Mouse (Mus musculus) CH12.LX (cell line): Measurements from ENCODE around the gene Dexi. TPM values are rescaled to one million over a fixed set of nuclear protein-coding genes. Genes with fewer than 3 reads are reported as not detected.

ENCODE experiments used
- DNase-seq: peaks from one replicate; pipeline ENCODE4 v3.0.0-alpha.2; 2013; ENCODE audit errors: extremely low read depth
- H3K27ac ChIP-seq: 2 replicates; pipeline ENCODE4 v1.5.1; 2012; ENCODE audit warnings: low read depth, mild to moderate bottlenecking, control low read depth, moderate library complexity; ENCODE audit not compliant: insufficient read depth
- H3K27me3 ChIP-seq: replicated peaks from 2 replicates; pipeline ENCODE3; 2012; ENCODE audit warnings: inconsistent platforms
- H3K36me3 ChIP-seq, 2 experiments: replicated peaks in 1 of 2; 2 replicates each; pipeline versions ENCODE3 to v1.6.1; 2012; ENCODE audit warnings: inconsistent platforms in 1 of 2, low read length in 1 of 2, mild to moderate bottlenecking in 1 of 2, mixed read lengths in 1 of 2, moderate library complexity in 1 of 2; ENCODE audit not compliant: control insufficient read depth in 1 of 2, insufficient read depth in 1 of 2
- H3K4me1 ChIP-seq, 2 experiments: 2 replicates each; pipeline ENCODE4 v1.6.1; 2012; ENCODE audit warnings: inconsistent platforms in 1 of 2, moderate library complexity in 1 of 2; ENCODE audit not compliant: insufficient read depth in 2 of 2, control insufficient read depth in 1 of 2
- H3K4me2 ChIP-seq: 2 replicates; pipeline ENCODE4 v1.6.1; 2012; ENCODE audit warnings: low read depth, mild to moderate bottlenecking, control low read depth; ENCODE audit not compliant: poor library complexity, insufficient read depth, severe bottlenecking
- H3K4me3 ChIP-seq, 3 experiments: fragments of 150-350 bp in 1 of 3; sonication (generic) in 1 of 3; replicated peaks in 1 of 3; 2 replicates each; pipeline versions ENCODE3 to v1.5.1; 2011 to 2012; ENCODE audit warnings: low read depth in 2 of 3, low read length in 2 of 3, mild to moderate bottlenecking in 2 of 3, moderate library complexity in 2 of 3, control low read depth in 1 of 3, improper control_type of control experiment in 1 of 3, inconsistent platforms in 1 of 3, mixed read lengths in 1 of 3; ENCODE audit not compliant: poor library complexity in 1 of 3
- H3K79me2 ChIP-seq: replicated peaks from 2 replicates; pipeline ENCODE4 v1.6.1; 2012; ENCODE audit warnings: mild to moderate bottlenecking, moderate library complexity; ENCODE audit not compliant: control insufficient read depth, poor library complexity, insufficient read depth, severe bottlenecking; ENCODE audit errors: extremely low read depth
- H3K9ac ChIP-seq: 2 replicates; pipeline ENCODE4 v1.6.1; 2012; ENCODE audit warnings: low read depth, mild to moderate bottlenecking, control low read depth, moderate library complexity; ENCODE audit not compliant: insufficient read depth
- H3K9me3 ChIP-seq: replicated peaks from 2 replicates; pipeline ENCODE3; 2012; ENCODE audit warnings: low read length, inconsistent platforms, mixed read lengths
- BHLHE40 ChIP-seq: IDR thresholded peaks from 2 replicates; pipeline ENCODE4 v1.6.1; 2011; ENCODE audit warnings: mild to moderate bottlenecking, low read depth, low read length, improper control_type of control experiment
- ELF1 ChIP-seq: IDR thresholded peaks from 2 replicates; pipeline ENCODE4 v1.6.1; 2014; ENCODE audit warnings: low read depth, mild to moderate bottlenecking, inconsistent platforms, low read length, improper control_type of control experiment
- EP300 ChIP-seq: IDR thresholded peaks from 2 replicates; pipeline ENCODE4 v1.6.1; 2011; ENCODE audit warnings: low read length, improper control_type of control experiment
- ETS1 ChIP-seq: conservative IDR thresholded peaks from 2 replicates; pipeline ENCODE4 v1.6.1; 2012; ENCODE audit warnings: low read depth, mild to moderate bottlenecking, inconsistent platforms, low read length, improper control_type of control experiment, moderate library complexity
- IRF4 ChIP-seq: IDR thresholded peaks from 2 replicates; pipeline ENCODE4 v1.6.1; 2014; ENCODE audit warnings: low read depth, mild to moderate bottlenecking, inconsistent platforms, low read length, improper control_type of control experiment
- JUND ChIP-seq: conservative IDR thresholded peaks from 2 replicates; pipeline ENCODE4 v1.6.1; 2011; ENCODE audit warnings: low read depth, low read length, improper control_type of control experiment
- KAT2A ChIP-seq: IDR thresholded peaks from 2 replicates; pipeline ENCODE4 v1.6.1; 2012; ENCODE audit warnings: low read length, improper control_type of control experiment, inconsistent platforms; ENCODE audit not compliant: insufficient replicate concordance
- MAFK ChIP-seq: IDR thresholded peaks from 2 replicates; pipeline ENCODE4 v1.6.1; 2011; ENCODE audit warnings: low read length, improper control_type of control experiment; ENCODE audit not compliant: insufficient replicate concordance
- MAX ChIP-seq: IDR thresholded peaks from 2 replicates; pipeline ENCODE4 v1.6.1; 2011; ENCODE audit warnings: low read length, improper control_type of control experiment
- MAZ ChIP-seq: IDR thresholded peaks from 2 replicates; pipeline ENCODE4 v1.6.1; 2012; ENCODE audit warnings: low read depth, mild to moderate bottlenecking, inconsistent platforms, low read length, improper control_type of control experiment, moderate library complexity
- MEF2A ChIP-seq: IDR thresholded peaks from 2 replicates; pipeline ENCODE4 v1.6.1; 2014; ENCODE audit warnings: low read depth, mild to moderate bottlenecking, inconsistent platforms, low read length, improper control_type of control experiment, borderline replicate concordance
- MYC ChIP-seq: IDR thresholded peaks from 2 replicates; pipeline ENCODE4 v1.6.1; 2011; ENCODE audit warnings: low read depth, mild to moderate bottlenecking, improper control_type of control experiment, low read length
- NELFE ChIP-seq: IDR thresholded peaks from 2 replicates; pipeline ENCODE4 v1.6.1; 2011; ENCODE audit warnings: low read depth, low read length, improper control_type of control experiment
- POLR2AphosphoS2 ChIP-seq: IDR thresholded peaks from 2 replicates; pipeline ENCODE4 v1.6.1; 2011; ENCODE audit warnings: low read depth, low read length, improper control_type of control experiment
- RAD21 ChIP-seq: IDR thresholded peaks from 2 replicates; pipeline ENCODE4 v1.6.1; 2011; ENCODE audit warnings: low read depth, mild to moderate bottlenecking, low read length, improper control_type of control experiment, moderate library complexity
- SIN3A ChIP-seq: IDR thresholded peaks from 2 replicates; pipeline ENCODE4 v1.6.1; 2012; ENCODE audit warnings: low read length, improper control_type of control experiment, inconsistent platforms
- SMC3 ChIP-seq: IDR thresholded peaks from 2 replicates; pipeline ENCODE4 v1.6.1; 2011; ENCODE audit warnings: low read depth, low read length, improper control_type of control experiment
- TBP ChIP-seq: conservative IDR thresholded peaks from 2 replicates; pipeline ENCODE4 v1.6.1; 2011; ENCODE audit warnings: low read depth, low read length, improper control_type of control experiment
- TCF12 ChIP-seq: IDR thresholded peaks from 2 replicates; pipeline ENCODE4 v1.6.1; 2014; ENCODE audit warnings: low read depth, mild to moderate bottlenecking, inconsistent platforms, low read length, improper control_type of control experiment
- USF1 ChIP-seq: IDR thresholded peaks from 2 replicates; pipeline ENCODE4 v1.6.1; 2014; ENCODE audit warnings: low read depth, mild to moderate bottlenecking, inconsistent platforms, low read length, improper control_type of control experiment
- USF2 ChIP-seq: conservative IDR thresholded peaks from 2 replicates; pipeline ENCODE4 v1.6.1; 2011; ENCODE audit warnings: low read depth, low read length, improper control_type of control experiment
- ZC3H11A ChIP-seq: IDR thresholded peaks from 2 replicates; pipeline ENCODE4 v1.6.1; 2012; ENCODE audit warnings: low read depth, mild to moderate bottlenecking, inconsistent platforms, low read length, improper control_type of control experiment
- ZKSCAN1 ChIP-seq: IDR thresholded peaks from 2 replicates; pipeline ENCODE4 v1.6.1; 2012; ENCODE audit warnings: low read depth, inconsistent platforms, low read length, improper control_type of control experiment, borderline replicate concordance
- ZMIZ1 ChIP-seq: IDR thresholded peaks from 2 replicates; pipeline ENCODE4 v1.6.1; 2012; ENCODE audit warnings: low read depth, mild to moderate bottlenecking, inconsistent platforms, low read length, improper control_type of control experiment
- ZNF384 ChIP-seq: IDR thresholded peaks from 2 replicates; pipeline ENCODE4 v1.6.1; 2012; ENCODE audit warnings: low read depth, low read length, improper control_type of control experiment, inconsistent platforms
- dilution Hi-C: fragments of 300-500 bp; cut with MboI; formaldehyde crosslinking; loops from 2 replicates; pipeline ENCODE4 v1.14.3; 2020; ENCODE audit warnings: low sequenced_read_pairs; ENCODE audit not compliant: extremely low pct_unique_long_range_greater_than_20kb, extremely low pct_ligation_motif_present
- in situ Hi-C: fragments of 300-500 bp; cut with MboI; formaldehyde crosslinking; loops from 3 replicates; pipeline ENCODE4 v1.14.3; 2019; ENCODE audit warnings: low sequenced_read_pairs, low pct_ligation_motif_present, low pct_unique_long_range_greater_than_20kb, mixed read lengths
- polyA plus RNA-seq: library from polyadenylated mRNA; unstranded; fragments of >175 nt; gene quantifications from 2 replicates; pipeline ENCODE4 v1.2.1, GENCODE M21; 2012; ENCODE audit warnings: low read depth; ENCODE audit not compliant: insufficient read length
- total RNA-seq, 2 experiments: library from RNA; depleted of rRNA; stranded (reverse); fragments of 300-350 nt in 1 of 2; fragments of >200 nt in 1 of 2; gene quantifications; 2 replicates each; pipeline ENCODE4 v1.2.3; 2012 to 2014

Dexi gene
- total and polyA plus RNA-seq, 3 experiments = 11.3 to 19.6 (median 14.1) TPM

DNA sequence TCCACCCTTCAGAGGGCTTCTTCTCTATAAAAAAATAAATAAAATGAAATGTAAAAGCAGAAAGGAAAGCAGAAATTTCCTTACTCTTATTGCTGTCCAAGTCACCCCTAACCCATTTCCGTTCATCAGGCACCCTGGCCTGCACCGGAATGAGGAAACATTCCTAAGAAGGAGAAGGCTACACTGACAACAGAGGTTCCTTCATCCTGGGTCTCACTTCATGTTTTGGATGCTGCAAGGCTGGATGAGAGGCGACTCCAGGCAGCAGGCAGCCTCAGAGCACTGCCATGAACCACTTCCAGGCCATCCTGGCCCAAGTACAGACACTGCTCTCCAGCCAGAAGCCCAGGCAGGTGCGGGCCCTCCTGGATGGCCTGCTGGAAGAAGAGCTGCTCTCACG lies 63.0 kb downstream of the Dexi start, which contains the start of gene Ciita:
TSS of gene Ciita (plus strand) at position 203 of the 400 bp plus-strand sequence.
- DNase-seq = no peak
- Histone ChIP-seq H3K4me2 (no peak within 1 kb of the TSS), H3K4me3 (no peak within 1 kb of the TSS), H3K4me1 (peaks cover 16 to 43% of the 10 kb centered on the region in 2 experiments), H3K9me3 (no peaks in the 10 kb centered on the region), H3K79me2 (no peaks in the 10 kb centered on the region), H3K27me3 (no peaks in the 10 kb centered on the region), H3K36me3 (no peaks in the 10 kb centered on the region), H3K27ac (no peak within 1 kb of the TSS), H3K9ac (no peak within 1 kb of the TSS)
- dilution Hi-C loops (no loop called here), in situ Hi-C loops (no loop called here)
- TF ChIP-seq JUND (no peak), MAZ (no peak), USF1 (no peak), KAT2A (no peak), SMC3 (no peak)

DNA sequence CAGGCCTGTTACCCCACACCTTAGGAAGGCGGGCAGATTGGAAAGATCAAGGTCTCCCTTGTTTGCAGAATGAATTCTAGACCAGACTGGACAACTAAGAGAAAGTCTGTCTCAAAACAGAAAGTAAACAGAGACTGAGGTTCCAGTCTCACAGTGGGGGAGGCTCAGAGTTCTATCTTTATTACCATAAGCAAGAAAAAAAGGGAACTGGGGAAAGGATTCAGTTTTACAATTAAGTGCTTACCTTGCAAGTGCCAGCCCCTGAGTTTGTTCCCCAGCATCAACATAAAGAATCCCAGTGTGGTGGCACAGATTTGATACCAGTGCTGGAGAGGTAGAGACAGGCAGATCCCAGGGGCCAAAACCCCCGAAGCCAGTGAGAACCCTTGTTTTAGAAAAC lies 66.9 kb downstream of the Dexi start:
- Histone ChIP-seq H3K27me3 (no peaks in the 10 kb centered on the region), H3K4me1 (peaks cover 16 to 44% of the 10 kb centered on the region in 2 experiments), H3K27ac (no peak overlapping the region), H3K9me3 (peaks cover 3% of the 10 kb centered on the region), H3K4me3 (no peak overlapping the region), H3K36me3 (no peaks in the 10 kb centered on the region), H3K9ac (no peak overlapping the region), H3K79me2 (no peaks in the 10 kb centered on the region), H3K4me2 (peak overlapping the region; percentile 69)
- in situ Hi-C loops (no loop called here), dilution Hi-C loops (no loop called here)
- peak; percentile 58 for DNase-seq
- TF ChIP-seq IRF4 (peak; percentile 89), ETS1 (peak; percentile 65), BHLHE40 (peak; percentile 25; the same call in 1 of the 2 replicates), MAX (no peak), POLR2AphosphoS2 (no peak), USF1 (no peak), MEF2A (peak; percentile 38; the same call in 1 of the 2 replicates), ZNF384 (peak; percentile 62), MAZ (no peak), EP300 (peak; percentile 60; the same call in 1 of the 2 replicates), KAT2A (no peak), MAFK (peak; percentile 80)

DNA sequence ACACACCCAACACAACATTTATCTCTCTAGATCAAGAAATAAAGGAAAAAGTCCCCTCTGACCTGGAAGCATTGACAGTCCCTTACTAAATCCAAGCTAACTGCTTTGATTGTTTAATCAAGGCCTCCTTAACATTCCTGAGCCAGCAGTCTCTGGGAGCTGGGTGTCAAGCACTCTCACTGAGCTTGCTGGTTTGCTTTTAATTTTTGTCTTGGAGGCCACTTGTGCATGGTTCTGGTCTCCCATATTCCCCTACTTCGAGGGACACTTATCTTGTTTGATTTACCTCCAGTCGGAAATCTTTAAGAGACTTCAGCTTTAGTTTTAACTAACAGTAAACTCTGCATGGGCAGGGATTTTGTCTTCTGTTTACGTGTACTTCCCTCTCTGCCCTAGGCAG lies 67.9 kb downstream of the Dexi start:
- Histone ChIP-seq H3K79me2 (no peaks in the 10 kb centered on the region), H3K4me3 (no peak overlapping the region), H3K36me3 (no peaks in the 10 kb centered on the region), H3K9ac (no peak overlapping the region), H3K4me1 (peaks cover 16 to 44% of the 10 kb centered on the region in 2 experiments), H3K27me3 (no peaks in the 10 kb centered on the region), H3K9me3 (peaks cover 3% of the 10 kb centered on the region), H3K27ac (no peak overlapping the region), H3K4me2 (no peak overlapping the region)
- dilution Hi-C loops = no loop called here
- in situ Hi-C loops = no loop called here
- DNase-seq = no peak
- TF ChIP-seq ZC3H11A (no peak), SMC3 (no peak), MYC (no peak), POLR2AphosphoS2 (no peak), BHLHE40 (no peak), MEF2A (no peak), IRF4 (no peak), ELF1 (no peak), USF2 (no peak), RAD21 (no peak), TBP (no peak), TCF12 (no peak), EP300 (no peak), KAT2A (no peak), ZMIZ1 (no peak), ZKSCAN1 (no peak), SIN3A (no peak), NELFE (no peak)
